Mouse (Mus musculus): ENCODE results near the gene Olfr434.
"Not testable (repeated sequence)": the region's sequence is repeated elsewhere in the genome, so short reads cannot be mapped to it uniquely, and the experiment has no call there.

Gene Olfr434

DNA sequence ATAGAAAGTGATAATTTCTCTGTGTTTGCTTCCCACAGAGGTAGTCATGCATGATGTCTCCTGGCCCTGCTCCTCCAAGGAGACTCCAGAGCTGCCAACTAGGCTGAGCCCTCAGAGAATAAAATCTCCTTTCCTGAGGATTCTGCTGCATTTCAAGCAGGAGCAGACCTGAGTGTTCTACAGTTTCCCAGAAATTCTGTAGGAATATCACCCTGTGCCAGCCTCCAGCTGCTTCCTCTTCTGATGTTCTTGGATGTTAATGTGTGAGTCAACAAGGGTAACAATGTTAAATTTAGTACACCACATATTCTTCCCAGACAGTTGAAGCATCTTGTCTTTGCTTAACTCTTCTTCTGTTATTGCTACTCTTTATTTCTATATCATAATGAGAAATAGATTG, at the start of gene Olfr434:
TSS of gene Olfr434 (plus strand) at position 149 of the 400 bp plus-strand sequence.
- DNase-seq = not testable (repeated sequence)

DNA sequence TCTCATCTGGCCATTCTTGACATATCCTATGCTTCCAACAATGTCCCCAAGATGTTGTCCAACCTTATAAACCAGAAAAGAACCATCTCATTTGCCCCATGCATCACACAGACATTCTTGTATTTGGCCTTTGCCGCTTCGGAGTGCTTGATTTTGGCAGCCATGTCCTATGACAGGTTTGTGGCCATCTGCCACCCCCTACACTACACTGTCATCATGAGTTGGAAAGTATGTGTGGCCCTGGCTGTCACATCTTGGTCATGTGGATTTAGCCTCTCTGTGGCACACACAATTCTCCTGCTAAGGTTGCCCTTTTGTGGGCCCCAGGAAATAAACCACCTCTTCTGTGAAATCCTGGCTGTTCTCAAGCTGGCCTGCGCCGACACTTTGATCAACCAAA, 45.6 kb upstream of the Olfr434 start:
- DNase-seq = peak; percentile 34 to 37

GRCm38 (mm10) chr6:43171840-43172239, 41.0 kb upstream of the Olfr434 start, which contains the start of gene Olfr13:
TSS of gene Olfr13 (plus strand) at chr6:43172140.
- DNase-seq = no peak

DNA sequence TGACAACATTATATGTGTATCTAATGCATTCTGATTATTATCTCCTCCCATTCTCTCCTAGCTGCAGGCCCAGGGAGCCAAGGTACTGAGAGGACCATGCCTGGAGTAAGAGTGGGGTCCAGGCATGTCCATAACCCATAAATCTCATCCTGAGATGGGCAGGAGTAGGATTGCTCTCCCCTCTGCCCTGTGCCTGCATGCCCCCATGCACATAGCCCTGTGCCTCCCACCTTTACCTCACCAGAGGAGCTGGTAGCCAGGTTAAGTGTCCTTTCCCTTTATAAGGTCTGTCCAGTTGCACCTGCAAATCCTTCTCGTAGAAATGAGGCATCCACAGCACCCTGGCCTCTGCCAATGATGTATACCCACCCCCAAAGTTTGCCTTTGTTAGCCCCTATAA, 34.7 kb upstream of the Olfr434 start:
- DNase-seq = no peak

DNA sequence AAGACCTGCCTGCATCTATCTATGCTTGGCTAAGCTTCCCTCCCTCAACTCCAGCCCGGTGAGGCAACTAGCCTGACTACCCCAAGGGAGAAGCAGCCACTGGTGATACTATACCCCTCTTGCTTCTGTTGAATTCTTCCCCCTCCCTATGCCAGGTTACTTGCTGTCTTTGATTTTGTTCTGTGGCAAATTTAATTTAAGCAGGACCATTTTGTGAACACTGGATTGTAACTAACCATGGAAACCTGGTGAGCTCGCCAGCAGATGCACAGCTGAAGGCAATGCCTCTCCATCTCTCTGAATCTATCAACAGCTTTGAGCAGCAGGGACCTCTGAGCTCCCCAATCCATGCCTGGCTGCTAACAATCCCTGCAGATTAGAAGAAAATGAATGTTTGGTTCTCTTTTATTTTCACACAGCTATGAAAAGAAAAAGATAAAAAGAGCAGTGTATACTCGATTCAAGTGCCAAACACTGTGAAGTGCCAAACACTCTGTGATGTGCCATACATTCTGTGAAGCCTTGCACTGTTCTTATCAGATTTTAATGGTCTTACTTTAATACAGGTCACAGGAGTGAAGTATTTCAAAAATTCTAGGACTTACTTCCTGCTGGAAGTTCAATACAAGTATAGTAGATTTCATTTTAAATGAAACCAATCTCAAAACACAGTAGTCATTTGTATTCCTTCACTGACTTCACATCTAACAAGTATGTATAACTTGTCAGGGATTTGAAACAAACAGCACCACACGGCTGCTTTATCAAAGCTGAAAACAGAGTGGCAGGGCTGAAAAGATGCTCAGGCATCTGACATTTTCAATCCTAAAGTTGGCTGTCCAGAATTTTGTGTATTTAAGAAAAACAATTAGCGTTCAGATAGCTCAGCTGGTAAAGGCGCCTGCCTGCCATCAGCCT, 34.0 kb upstream of the Olfr434 start:
- no peak for DNase-seq

GRCm38 (mm10) chr6:43190986-43191385, 21.8 kb upstream of the Olfr434 start:
- DNase-seq = no peak

GRCm38 (mm10) chr6:43196781-43197180, 16.0 kb upstream of the Olfr434 start, which contains the start of gene Olfr435:
TSS of gene Olfr435 (plus strand) at chr6:43197146.
- DNase-seq = no peak

DNA sequence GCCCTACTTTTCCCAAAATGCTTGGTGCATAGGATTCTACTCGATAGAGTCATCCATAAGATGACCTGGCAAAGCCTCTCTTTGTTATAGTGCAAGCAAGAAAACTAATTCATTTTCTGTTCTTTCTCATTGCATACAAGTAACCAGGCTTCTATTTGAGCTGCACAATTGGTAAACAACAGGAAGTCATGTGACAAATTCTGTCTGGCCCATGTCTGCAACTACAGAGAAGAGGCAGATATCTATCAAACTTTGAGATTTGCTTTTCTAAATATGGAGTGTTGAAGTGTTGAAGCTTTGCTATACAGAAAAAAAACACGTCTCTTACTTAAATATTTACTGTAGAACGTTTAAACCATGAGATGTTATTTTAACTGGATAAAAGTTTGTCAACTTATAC, 14.7 kb upstream of the Olfr434 start:
- DNase-seq = no peak

GRCm38 (mm10) chr6:43202786-43203185, 10.0 kb upstream of the Olfr434 start:
- no peak for DNase-seq

- no peak for DNase-seq
Measured at GRCm38 (mm10) chr6:43205355-43205754, 7.5 kb upstream of the Olfr434 start.

GRCm38 (mm10) chr6:43231255-43231654, 18.4 kb downstream of the Olfr434 start, which contains the start of gene Olfr47:
TSS of gene Olfr47 (plus strand) at chr6:43231529.
- DNase-seq = not testable (repeated sequence)

DNA sequence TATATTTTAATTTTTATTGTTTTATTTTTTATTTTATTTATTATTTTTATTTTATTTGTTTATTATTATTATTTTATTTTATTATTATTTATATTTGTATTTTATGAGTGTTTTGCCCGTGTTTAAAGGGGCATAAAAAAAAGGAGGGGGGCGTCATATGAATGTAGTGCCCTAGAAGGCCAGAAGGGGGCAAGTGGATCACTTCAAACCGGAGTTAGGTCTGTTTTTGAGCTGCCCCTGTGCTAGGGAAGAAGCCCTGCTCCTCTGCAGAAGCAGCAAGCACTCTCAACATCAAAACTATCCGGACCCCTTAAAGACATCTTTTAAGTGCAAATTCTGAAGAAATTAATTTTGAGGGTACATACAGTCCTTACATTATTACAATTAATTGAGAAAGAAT, 29.2 kb downstream of the Olfr434 start:
- DNase-seq = no peak

DNA sequence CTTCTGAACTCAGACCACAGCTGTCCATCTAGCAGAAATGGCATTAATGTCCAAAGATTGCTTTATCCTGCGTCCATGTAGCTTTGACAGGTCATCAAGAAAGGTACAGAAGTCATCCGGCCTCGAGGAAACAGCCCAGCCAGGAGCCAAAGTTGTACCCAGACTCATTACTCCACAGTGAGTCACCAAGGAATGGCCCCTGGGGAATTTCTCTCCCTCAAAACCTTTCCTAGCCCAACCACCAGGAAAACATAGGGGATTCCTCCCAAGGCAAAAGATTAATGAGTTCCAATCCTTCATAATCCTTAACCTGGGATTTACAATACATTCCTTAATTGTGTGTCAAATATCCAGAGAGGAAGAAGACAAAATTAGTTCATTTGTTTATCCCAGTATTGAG, 34.6 kb downstream of the Olfr434 start:
- no peak for DNase-seq

DNA sequence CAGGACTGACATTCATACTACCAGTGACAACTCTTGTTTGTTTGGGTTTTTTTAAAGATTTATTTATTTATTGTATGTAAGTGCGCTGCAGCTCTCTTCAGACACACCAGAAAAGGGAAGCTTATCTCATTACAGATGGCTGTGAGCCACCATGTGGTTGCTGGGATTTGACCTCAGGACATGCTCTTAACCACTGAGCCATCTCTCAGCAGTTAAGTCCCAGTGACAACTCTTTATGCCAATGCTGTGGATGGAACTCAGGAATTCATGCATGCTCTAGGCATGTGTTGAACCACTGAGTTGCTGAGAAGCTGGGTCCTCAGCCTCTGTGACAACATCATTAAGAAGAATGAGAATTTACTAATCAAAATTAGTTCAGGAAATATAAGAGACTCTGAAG, 40.2 kb downstream of the Olfr434 start:
- DNase-seq = no peak

DNA sequence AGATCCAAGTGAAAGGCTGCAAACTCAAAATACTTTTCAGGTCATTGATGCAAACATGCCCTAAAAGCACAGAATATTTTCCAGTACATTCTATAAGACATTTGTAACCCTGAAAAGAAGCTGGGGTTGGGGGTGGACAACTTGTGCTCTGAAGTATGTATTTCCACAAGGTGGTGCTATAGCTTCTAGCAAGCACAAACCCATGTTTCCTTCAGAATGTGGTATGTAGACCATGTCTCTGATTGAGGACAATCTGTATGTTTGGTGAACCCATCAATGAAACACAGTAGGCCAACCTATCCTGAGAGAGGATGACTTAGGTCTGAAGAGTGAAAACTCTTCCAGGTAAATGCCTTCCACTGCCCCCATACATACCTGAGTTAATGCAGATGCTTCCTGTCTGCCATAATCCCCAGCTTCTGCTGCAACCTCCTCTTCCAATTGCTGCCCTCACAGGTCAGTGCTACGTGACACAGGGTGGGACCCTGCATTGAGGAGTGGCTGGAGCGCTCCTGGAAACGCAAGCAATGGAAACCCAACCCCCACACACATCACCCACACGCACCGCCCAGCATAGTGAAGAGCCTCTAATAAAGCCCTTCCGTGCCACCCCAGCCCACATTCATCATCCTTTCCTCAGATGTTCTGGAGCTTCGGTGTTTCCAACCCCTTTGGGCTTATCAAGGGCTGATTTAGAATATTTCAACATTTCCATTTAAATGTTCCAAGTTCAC, 41.5 kb downstream of the Olfr434 start:
- DNase-seq = no peak

DNA sequence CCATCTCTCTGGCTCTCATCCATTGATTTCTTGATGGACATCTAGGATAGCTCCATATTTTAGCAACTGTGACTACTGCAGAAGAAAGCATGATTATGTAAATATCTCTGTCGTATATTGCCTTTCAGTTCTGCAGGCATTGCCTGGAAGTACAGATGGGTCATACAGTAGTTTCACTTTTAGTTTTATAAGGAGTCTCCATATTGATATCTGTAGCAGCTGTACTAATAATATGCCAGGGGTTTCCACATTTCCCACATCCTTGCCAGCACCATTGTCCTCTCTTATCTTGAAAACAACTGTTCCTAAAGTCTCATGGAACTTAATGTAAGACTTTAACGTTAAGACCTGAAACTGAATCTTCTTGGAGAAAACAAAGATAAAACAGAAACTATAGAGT, 47.9 kb downstream of the Olfr434 start:
- no peak for DNase-seq

DNA sequence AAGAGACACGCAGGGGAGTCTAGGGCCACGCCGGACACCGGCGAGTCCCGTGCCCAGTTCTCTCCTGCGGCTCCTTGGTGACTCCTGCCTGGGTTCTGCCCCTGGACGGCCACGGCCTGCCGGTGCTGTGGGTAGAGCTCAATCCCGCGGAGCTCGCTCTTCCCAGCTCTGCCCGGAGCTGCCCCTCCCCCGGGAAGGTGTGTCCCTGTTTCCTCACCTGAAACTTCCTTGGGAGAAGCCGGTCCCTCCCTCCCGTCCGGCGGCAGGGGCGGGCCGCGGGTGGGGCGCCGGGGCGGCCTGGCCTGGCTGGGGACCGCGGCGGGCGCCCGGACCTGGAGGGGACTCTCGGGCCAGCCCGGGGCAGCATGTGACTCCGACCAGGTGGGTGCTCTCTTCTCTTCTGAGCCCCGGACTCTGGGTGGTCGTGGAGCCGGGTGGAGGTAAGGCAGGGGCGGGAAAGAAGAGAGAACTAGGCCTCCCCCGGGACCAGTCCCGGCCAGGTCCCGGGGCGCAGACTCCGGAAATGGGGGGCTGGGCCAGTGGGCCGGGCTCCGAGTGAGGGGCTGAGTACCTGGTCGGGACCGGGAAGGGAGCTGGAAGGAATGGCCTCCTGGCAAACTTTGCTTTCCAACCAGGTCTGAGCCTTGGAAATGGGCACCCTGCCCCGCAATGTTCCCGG, 52.7 kb downstream of the Olfr434 start, which contains the start of gene Arhgef5:
TSS of gene Arhgef5 (plus strand) at position 220 of the 679 bp plus-strand sequence.
- peak; percentile 6 to 7 for DNase-seq

DNA sequence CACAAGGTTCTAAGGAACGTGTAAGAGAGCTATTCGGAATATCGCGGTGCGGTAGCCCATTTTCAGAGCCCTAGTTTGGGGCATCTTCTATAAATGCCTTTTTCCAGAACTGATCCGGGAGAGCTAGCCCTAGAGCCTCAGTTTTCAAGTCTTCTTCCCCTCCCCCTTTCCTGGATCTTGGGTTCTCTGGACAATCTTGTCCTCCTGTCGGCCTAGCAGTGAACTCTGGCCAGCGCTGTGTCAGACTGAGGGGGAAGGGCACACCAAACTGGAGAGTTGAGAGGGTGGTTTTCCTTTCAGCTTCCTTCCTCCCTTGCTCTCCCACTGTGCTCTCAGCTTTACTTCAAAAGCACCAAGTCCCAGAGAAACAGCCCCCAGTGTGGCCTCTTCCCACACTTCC, 53.5 kb downstream of the Olfr434 start:
- DNase-seq = no peak

Data from cerebellum, postnatal 36 days (tissue).